Comparison of ENCODE assay signal across 7 mouse cellular contexts in the genomic region with DNA sequence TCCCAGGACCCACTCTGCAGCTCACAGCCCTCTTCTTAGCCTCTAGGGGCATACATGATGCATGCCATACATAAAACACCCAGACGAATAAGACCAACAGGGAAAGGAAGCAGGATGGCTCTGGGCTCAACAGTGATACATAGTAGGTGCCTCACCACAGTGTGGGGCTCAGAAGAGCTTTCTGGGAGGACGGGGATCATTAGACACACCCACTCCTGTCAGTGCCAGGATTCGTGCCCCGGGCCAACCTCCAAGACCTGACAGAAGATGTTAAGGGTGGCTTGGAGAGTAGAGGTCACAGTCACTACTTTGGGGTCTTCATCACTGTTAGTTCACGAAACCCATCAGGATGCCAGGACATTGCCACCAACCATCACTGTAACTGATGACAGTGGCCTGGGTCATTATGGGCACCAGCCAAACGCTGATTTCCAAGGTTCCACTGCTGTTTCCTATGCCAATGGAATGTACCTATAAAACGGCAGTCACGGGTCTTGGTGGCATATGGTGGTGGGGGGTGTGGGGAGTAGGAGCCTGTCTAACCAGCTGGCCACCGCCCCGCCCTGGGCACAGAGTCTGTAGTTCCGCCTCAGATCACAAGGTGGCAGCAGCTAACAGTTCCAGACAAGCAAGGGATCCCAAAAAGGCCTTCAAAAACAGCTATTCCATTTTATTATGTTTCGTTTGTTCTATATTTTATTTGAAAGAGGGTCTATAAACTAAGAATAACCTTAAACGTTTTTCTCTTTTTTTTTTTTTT. TPM values are rescaled to one million over a fixed set of nuclear protein-coding genes. Genes with fewer than 3 reads are reported as not detected.
A peak's percentile ranks its signal among the peaks of the same experiment; 100 is the strongest.
DNase-seq lines count a peak whose midpoint lies in the region; ATAC-seq lines count a peak whose summit lies in the region.

No protein-coding gene starts in this region.

- H3K9ac ChIP-seq in intestine, embryonic 14.5 days (ENCODE audit: low read length) = no peak overlapping the region

- 21% methylated on average over 13 of the region's 13 CpGs for WGBS in intestine, embryonic 14.5 days
- WGBS in midbrain, embryonic 10.5 days = 29% methylated on average over 13 of the region's 13 CpGs

- no peak overlapping the region for H3K4me3 ChIP-seq in intestine, embryonic 14.5 days (ENCODE audit: low read depth, low read length)
- no peak overlapping the region for H3K4me3 ChIP-seq in midbrain, embryonic 10.5 days

- H3K9me3 ChIP-seq in intestine, embryonic 14.5 days (ENCODE audit: control insufficient read depth, low read length) = no peaks in the 10 kb centered on the region
- H3K9me3 ChIP-seq in midbrain, embryonic 10.5 days (replicated peaks) = no peaks in the 10 kb centered on the region

- no peaks in the 10 kb centered on the region for H3K27me3 ChIP-seq in intestine, embryonic 14.5 days (replicated peaks; ENCODE audit: control insufficient read depth, insufficient read depth, low read length)
- H3K27me3 ChIP-seq in midbrain, embryonic 10.5 days (ENCODE audit: low read depth, poor library complexity, severe bottlenecking) = no peaks in the 10 kb centered on the region

- no peak; the same call in 1 of the 2 replicates for ATAC-seq in intestine, embryonic 14.5 days (replicated peaks; ENCODE audit: low FRiP score, low TSS enrichment, low read depth)

- peaks cover 39% of the 10 kb centered on the region for H3K36me3 ChIP-seq in intestine, embryonic 14.5 days (ENCODE audit: control insufficient read depth, insufficient read depth, low read length)
- H3K36me3 ChIP-seq in midbrain, embryonic 10.5 days = peaks cover 49% of the 10 kb centered on the region

- H3K27ac ChIP-seq in intestine, embryonic 14.5 days (ENCODE audit: low read depth) = no peak overlapping the region
- H3K27ac ChIP-seq in midbrain, embryonic 10.5 days (replicated peaks) = no peak overlapping the region

- H3K4me1 ChIP-seq in intestine, embryonic 14.5 days (replicated peaks; ENCODE audit: control insufficient read depth, insufficient read depth, low read length) = peaks cover 12% of the 10 kb centered on the region
- H3K4me1 ChIP-seq in midbrain, embryonic 10.5 days = peaks cover 8% of the 10 kb centered on the region

- peak; percentile 90 for DNase-seq in adipocyte (ENCODE audit: low spot score)
- peak; percentile 97 to 98 for DNase-seq in cerebellum, postnatal 10 days
- DNase-seq in frontal cortex, postnatal 10 days (ENCODE audit: low spot score in 2 of 2) = peak; percentile 81 to 87
- peak; percentile 98 for DNase-seq in intestine, embryonic 14.5 days (ENCODE audit: low spot score)
- DNase-seq in left cerebral cortex, adult 9 months (ENCODE audit: low spot score in 2 of 2) = peak; percentile 55 to 93
- DNase-seq in midbrain, embryonic 10.5 days (ENCODE audit: low spot score) = peak; percentile 75
- DNase-seq in right cerebral cortex, postnatal 4 days = peak; percentile 92

- no peak overlapping the region for H3K4me2 ChIP-seq in intestine, embryonic 14.5 days (ENCODE audit: low read length)

RNA-seq across cellular contexts. Expression of gene Srsf3, which starts 16.5 kb away (rescaled TPM):
- 585 and 647 TPM in 2 replicates for polyA plus RNA-seq in intestine, embryonic 14.5 days (2014; fragmentation: Nextera tagmentation; extraction: Ambion mirVana)
- 789 and 839 TPM in 2 replicates for polyA plus RNA-seq in midbrain, embryonic 10.5 days (2016; fragmentation: Nextera tagmentation; extraction: Ambion mirVana)

RNA-seq across cellular contexts. Expression of gene Stk38, which starts 41.1 kb away (rescaled TPM):
- polyA plus RNA-seq in intestine, embryonic 14.5 days (2014; fragmentation: Nextera tagmentation; extraction: Ambion mirVana) = 91.6 and 108 TPM in 2 replicates
- polyA plus RNA-seq in midbrain, embryonic 10.5 days (2016; fragmentation: Nextera tagmentation; extraction: Ambion mirVana) = 115 and 130 TPM in 2 replicates

RNA-seq across cellular contexts. Expression of gene Cdkn1a, which starts 41.8 kb away (rescaled TPM):
- 55.5 and 75.7 TPM in 2 replicates for polyA plus RNA-seq in intestine, embryonic 14.5 days (2014; fragmentation: Nextera tagmentation; extraction: Ambion mirVana)
- 19.1 and 24.8 TPM in 2 replicates for polyA plus RNA-seq in midbrain, embryonic 10.5 days (2016; fragmentation: Nextera tagmentation; extraction: Ambion mirVana)
